Mouse (Mus musculus) CH12.LX (cell line): ENCODE measurements at regions not wholly inside any gene's neighbourhood (a gene's known extent, or its start where the extent isn't known, plus 50 kb on each side); places are given as distances from the start of the nearest gene placed in this dataset.

Source experiments
- DNase-seq: peaks from one replicate; pipeline ENCODE4 v3.0.0-alpha.2; 2013; ENCODE audit errors: extremely low read depth
- H3K27ac ChIP-seq: 2 replicates; pipeline ENCODE4 v1.5.1; 2012; ENCODE audit warnings: low read depth, mild to moderate bottlenecking, control low read depth, moderate library complexity; ENCODE audit not compliant: insufficient read depth
- H3K27me3 ChIP-seq: replicated peaks from 2 replicates; pipeline ENCODE3; 2012; ENCODE audit warnings: inconsistent platforms
- H3K36me3 ChIP-seq, 2 experiments: replicated peaks in 1 of 2; 2 replicates each; pipeline versions ENCODE3 to v1.6.1; 2012; ENCODE audit warnings: inconsistent platforms in 1 of 2, low read length in 1 of 2, mild to moderate bottlenecking in 1 of 2, mixed read lengths in 1 of 2, moderate library complexity in 1 of 2; ENCODE audit not compliant: control insufficient read depth in 1 of 2, insufficient read depth in 1 of 2
- H3K4me1 ChIP-seq, 2 experiments: 2 replicates each; pipeline ENCODE4 v1.6.1; 2012; ENCODE audit warnings: inconsistent platforms in 1 of 2, moderate library complexity in 1 of 2; ENCODE audit not compliant: insufficient read depth in 2 of 2, control insufficient read depth in 1 of 2
- H3K4me2 ChIP-seq: 2 replicates; pipeline ENCODE4 v1.6.1; 2012; ENCODE audit warnings: low read depth, mild to moderate bottlenecking, control low read depth; ENCODE audit not compliant: poor library complexity, insufficient read depth, severe bottlenecking
- H3K4me3 ChIP-seq, 3 experiments: fragments of 150-350 bp in 1 of 3; sonication (generic) in 1 of 3; replicated peaks in 1 of 3; 2 replicates each; pipeline versions ENCODE3 to v1.5.1; 2011 to 2012; ENCODE audit warnings: low read depth in 2 of 3, low read length in 2 of 3, mild to moderate bottlenecking in 2 of 3, moderate library complexity in 2 of 3, control low read depth in 1 of 3, improper control_type of control experiment in 1 of 3, inconsistent platforms in 1 of 3, mixed read lengths in 1 of 3; ENCODE audit not compliant: poor library complexity in 1 of 3
- H3K79me2 ChIP-seq: replicated peaks from 2 replicates; pipeline ENCODE4 v1.6.1; 2012; ENCODE audit warnings: mild to moderate bottlenecking, moderate library complexity; ENCODE audit not compliant: control insufficient read depth, poor library complexity, insufficient read depth, severe bottlenecking; ENCODE audit errors: extremely low read depth
- H3K9ac ChIP-seq: 2 replicates; pipeline ENCODE4 v1.6.1; 2012; ENCODE audit warnings: low read depth, mild to moderate bottlenecking, control low read depth, moderate library complexity; ENCODE audit not compliant: insufficient read depth
- H3K9me3 ChIP-seq: replicated peaks from 2 replicates; pipeline ENCODE3; 2012; ENCODE audit warnings: low read length, inconsistent platforms, mixed read lengths
- CHD1 ChIP-seq: IDR thresholded peaks from 2 replicates; pipeline ENCODE4 v1.6.1; 2012; ENCODE audit warnings: low read depth, low read length, improper control_type of control experiment, inconsistent platforms
- CHD2 ChIP-seq: IDR thresholded peaks from 2 replicates; pipeline ENCODE4 v1.6.1; 2011; ENCODE audit warnings: low read length, improper control_type of control experiment
- E2F4 ChIP-seq: IDR thresholded peaks from 2 replicates; pipeline ENCODE4 v1.6.1; 2011; ENCODE audit warnings: low read depth, low read length, improper control_type of control experiment; ENCODE audit not compliant: insufficient replicate concordance
- EP300 ChIP-seq: IDR thresholded peaks from 2 replicates; pipeline ENCODE4 v1.6.1; 2011; ENCODE audit warnings: low read length, improper control_type of control experiment
- ETS1 ChIP-seq: conservative IDR thresholded peaks from 2 replicates; pipeline ENCODE4 v1.6.1; 2012; ENCODE audit warnings: low read depth, mild to moderate bottlenecking, inconsistent platforms, low read length, improper control_type of control experiment, moderate library complexity
- GABPA ChIP-seq: IDR thresholded peaks from 2 replicates; pipeline ENCODE4 v1.6.1; 2012; ENCODE audit warnings: low read depth, low read length, improper control_type of control experiment, inconsistent platforms; ENCODE audit not compliant: insufficient replicate concordance
- HCFC1 ChIP-seq: IDR thresholded peaks from 2 replicates; pipeline ENCODE4 v1.6.1; 2012; ENCODE audit warnings: low read depth, mild to moderate bottlenecking, inconsistent platforms, low read length, improper control_type of control experiment
- IRF4 ChIP-seq: IDR thresholded peaks from 2 replicates; pipeline ENCODE4 v1.6.1; 2014; ENCODE audit warnings: low read depth, mild to moderate bottlenecking, inconsistent platforms, low read length, improper control_type of control experiment
- JUN ChIP-seq: IDR thresholded peaks from 2 replicates; pipeline ENCODE4 v1.6.1; 2011; ENCODE audit warnings: low read depth, mild to moderate bottlenecking, low read length, improper control_type of control experiment, moderate library complexity; ENCODE audit not compliant: insufficient read depth
- MAX ChIP-seq: IDR thresholded peaks from 2 replicates; pipeline ENCODE4 v1.6.1; 2011; ENCODE audit warnings: low read length, improper control_type of control experiment
- MXI1 ChIP-seq: IDR thresholded peaks from 2 replicates; pipeline ENCODE4 v1.6.1; 2011; ENCODE audit warnings: mild to moderate bottlenecking, low read depth, low read length, improper control_type of control experiment
- NELFE ChIP-seq: IDR thresholded peaks from 2 replicates; pipeline ENCODE4 v1.6.1; 2011; ENCODE audit warnings: low read depth, low read length, improper control_type of control experiment
- PAX5 ChIP-seq: IDR thresholded peaks from 2 replicates; pipeline ENCODE4 v1.6.1; 2012; ENCODE audit warnings: low read length, inconsistent platforms, mixed read lengths
- POLR2A ChIP-seq: IDR thresholded peaks from 2 replicates; pipeline ENCODE4 v1.6.1; 2011; ENCODE audit warnings: low read depth, mild to moderate bottlenecking, improper control_type of control experiment, low read length
- POLR2AphosphoS2 ChIP-seq: IDR thresholded peaks from 2 replicates; pipeline ENCODE4 v1.6.1; 2011; ENCODE audit warnings: low read depth, low read length, improper control_type of control experiment
- RCOR1 ChIP-seq: conservative IDR thresholded peaks from 2 replicates; pipeline ENCODE4 v1.6.1; 2012; ENCODE audit warnings: low read depth, mild to moderate bottlenecking, inconsistent platforms, low read length, improper control_type of control experiment
- SIN3A ChIP-seq: IDR thresholded peaks from 2 replicates; pipeline ENCODE4 v1.6.1; 2012; ENCODE audit warnings: low read length, improper control_type of control experiment, inconsistent platforms
- SMC3 ChIP-seq: IDR thresholded peaks from 2 replicates; pipeline ENCODE4 v1.6.1; 2011; ENCODE audit warnings: low read depth, low read length, improper control_type of control experiment
- TCF12 ChIP-seq: IDR thresholded peaks from 2 replicates; pipeline ENCODE4 v1.6.1; 2014; ENCODE audit warnings: low read depth, mild to moderate bottlenecking, inconsistent platforms, low read length, improper control_type of control experiment
- UBTF ChIP-seq: IDR thresholded peaks from 2 replicates; pipeline ENCODE4 v1.6.1; 2012; ENCODE audit warnings: low read depth, mild to moderate bottlenecking, inconsistent platforms, low read length, improper control_type of control experiment, moderate library complexity
- USF2 ChIP-seq: conservative IDR thresholded peaks from 2 replicates; pipeline ENCODE4 v1.6.1; 2011; ENCODE audit warnings: low read depth, low read length, improper control_type of control experiment
- ZC3H11A ChIP-seq: IDR thresholded peaks from 2 replicates; pipeline ENCODE4 v1.6.1; 2012; ENCODE audit warnings: low read depth, mild to moderate bottlenecking, inconsistent platforms, low read length, improper control_type of control experiment
- ZKSCAN1 ChIP-seq: IDR thresholded peaks from 2 replicates; pipeline ENCODE4 v1.6.1; 2012; ENCODE audit warnings: low read depth, inconsistent platforms, low read length, improper control_type of control experiment, borderline replicate concordance
- ZNF384 ChIP-seq: IDR thresholded peaks from 2 replicates; pipeline ENCODE4 v1.6.1; 2012; ENCODE audit warnings: low read depth, low read length, improper control_type of control experiment, inconsistent platforms
- dilution Hi-C: fragments of 300-500 bp; cut with MboI; formaldehyde crosslinking; loops from 2 replicates; pipeline ENCODE4 v1.14.3; 2020; ENCODE audit warnings: low sequenced_read_pairs; ENCODE audit not compliant: extremely low pct_unique_long_range_greater_than_20kb, extremely low pct_ligation_motif_present
- in situ Hi-C: fragments of 300-500 bp; cut with MboI; formaldehyde crosslinking; loops from 3 replicates; pipeline ENCODE4 v1.14.3; 2019; ENCODE audit warnings: low sequenced_read_pairs, low pct_ligation_motif_present, low pct_unique_long_range_greater_than_20kb, mixed read lengths

- no peak overlapping the region for H3K9ac ChIP-seq
- no peak overlapping the region for H3K4me2 ChIP-seq
- no peak overlapping the region for H3K27ac ChIP-seq
- in situ Hi-C loops (no loop called here), dilution Hi-C loops (no loop called here)
- no peaks in the 10 kb centered on the region for H3K79me2 ChIP-seq
- no peak overlapping the region for H3K4me3 ChIP-seq
- H3K4me1 ChIP-seq = no peaks in the 10 kb centered on the region
- no peaks in the 10 kb centered on the region for H3K9me3 ChIP-seq
- TF ChIP-seq MXI1 (no peak), ZKSCAN1 (no peak), RCOR1 (no peak), ZC3H11A (no peak), IRF4 (no peak), GABPA (no peak), CHD2 (no peak), MAX (no peak), NELFE (no peak), TCF12 (no peak), SMC3 (no peak), SIN3A (no peak), HCFC1 (no peak), USF2 (no peak), CHD1 (no peak), E2F4 (no peak)
- no peak for DNase-seq
- no peaks in the 10 kb centered on the region for H3K27me3 ChIP-seq
- H3K36me3 ChIP-seq = no peaks in the 10 kb centered on the region
Measured at GRCm38 (mm10) chr12:13939494-13939893, 212.4 kb downstream of the Fam84a start.

- H3K4me1 ChIP-seq = no peaks in the 10 kb centered on the region
- H3K9me3 ChIP-seq = no peaks in the 10 kb centered on the region
- dilution Hi-C loops = no loop called here
- in situ Hi-C loops = no loop called here
- DNase-seq = no peak
- no peaks in the 10 kb centered on the region for H3K36me3 ChIP-seq
- H3K4me2 ChIP-seq = no peak overlapping the region
- H3K79me2 ChIP-seq = no peaks in the 10 kb centered on the region
- H3K27me3 ChIP-seq = no peaks in the 10 kb centered on the region
- no peak overlapping the region for H3K4me3 ChIP-seq
- no peak overlapping the region for H3K9ac ChIP-seq
- H3K27ac ChIP-seq = no peak overlapping the region
- TF ChIP-seq MAX (no peak), ZNF384 (no peak), MXI1 (no peak), ETS1 (no peak), PAX5 (no peak), POLR2AphosphoS2 (no peak), POLR2A (no peak), SMC3 (no peak), EP300 (no peak), UBTF (no peak), JUN (no peak), NELFE (no peak)
Measured at GRCm38 (mm10) chr12:13921066-13921465, 230.8 kb downstream of the Fam84a start.
